Mouse (Mus musculus) CH12.LX (cell line): Measurements from ENCODE around the gene Bfsp2.

Experiments used
- CTCF ChIP-seq, 2 experiments: IDR thresholded peaks in 1 of 2; conservative IDR thresholded peaks in 1 of 2; 2 replicates each; pipeline ENCODE4 v1.5.1; 2011 to 2012; ENCODE audit warnings: low read depth in 2 of 2, low read length in 2 of 2, improper control_type of control experiment in 1 of 2, inconsistent platforms in 1 of 2, mild to moderate bottlenecking in 1 of 2, moderate library complexity in 1 of 2
- MEF2A ChIP-seq: IDR thresholded peaks from 2 replicates; pipeline ENCODE4 v1.6.1; 2014; ENCODE audit warnings: low read depth, mild to moderate bottlenecking, inconsistent platforms, low read length, improper control_type of control experiment, borderline replicate concordance
- POLR2A ChIP-seq: IDR thresholded peaks from 2 replicates; pipeline ENCODE4 v1.6.1; 2011; ENCODE audit warnings: low read depth, mild to moderate bottlenecking, improper control_type of control experiment, low read length
- ZNF384 ChIP-seq: IDR thresholded peaks from 2 replicates; pipeline ENCODE4 v1.6.1; 2012; ENCODE audit warnings: low read depth, low read length, improper control_type of control experiment, inconsistent platforms

DNA sequence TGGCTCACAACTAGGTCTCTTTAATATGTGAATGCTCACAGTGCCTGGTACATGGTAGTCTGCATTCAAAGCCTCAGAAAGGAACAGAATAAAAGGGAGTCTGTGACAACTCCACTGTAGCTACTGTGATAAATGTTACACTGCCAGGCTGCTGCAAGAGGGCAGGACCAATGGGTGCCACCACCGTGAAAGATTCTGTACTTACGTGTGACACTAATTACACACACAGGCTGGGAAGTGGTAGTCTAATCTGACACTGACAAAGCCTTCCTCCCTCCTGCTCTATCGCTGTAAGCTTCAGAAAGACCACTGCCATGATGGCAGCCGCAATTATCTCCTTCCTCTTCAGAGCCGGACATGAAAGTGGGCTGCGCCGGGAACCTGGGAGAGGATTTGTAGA, 11.3 kb downstream of the Bfsp2 start:
- no peak for TF ChIP-seq CTCF (conservative IDR thresholded peaks at IDR 0.05 in 1 of 2, IDR thresholded peaks at IDR 0.05 in 1 of 2; ENCODE audit: low read depth in 2 of 2, low read length in 2 of 2)
- TF ChIP-seq POLR2A, result no peak
- TF ChIP-seq MEF2A, result no peak
- TF ChIP-seq ZNF384, result no peak
